Mouse (Mus musculus): ENCODE measurements around the gene Kif21b.

GRCm38 (mm10) chr1:136225846-136226245, 94.7 kb downstream of the Kif21b start:
- no peak for TF ChIP-seq EP300 (IDR thresholded peaks at IDR 0.05; ENCODE audit: low read depth)
- TF ChIP-seq CTCF (IDR thresholded peaks at IDR 0.05; ENCODE audit: low read depth) = no peak

All from liver, embryonic 14.5 days (tissue).